Mouse (Mus musculus): ENCODE results near the gene Zfp800.

GRCm38 (mm10) chr6:28420361-28420760, 22.6 kb upstream of the Zfp800 start:
- TF ChIP-seq CTCF (IDR thresholded peaks at IDR 0.05; ENCODE audit: extremely low read depth, insufficient read depth, insufficient read length, insufficient replicate concordance) (no peak), POLR2A (IDR thresholded peaks at IDR 0.05; ENCODE audit: low read depth, low read length) (no peak)
